Mouse (Mus musculus): ENCODE measurements around the gene Pitpnm2. TPM values are rescaled to one million over a fixed set of nuclear protein-coding genes. Genes with fewer than 3 reads are reported as not detected.

Gene Pitpnm2
- polyA plus RNA-seq, 1 experiment, result 0.66 TPM

GRCm38 (mm10) chr5:124175138-124175537 is 74.4 kb downstream of the Pitpnm2 start:
- Histone ChIP-seq H3K27ac (ENCODE audit: insufficient read depth, low read depth, low read length) (no peak overlapping the region), H3K4me3 (ENCODE audit: insufficient read depth, low read length) (no peak overlapping the region), H3K4me1 (ENCODE audit: control insufficient read depth, insufficient read depth, low read length) (no peaks in the 10 kb centered on the region)
- TF ChIP-seq CTCF (IDR thresholded peaks at IDR 0.05; ENCODE audit: low read depth, low read length), result no peak
- no peak for TF ChIP-seq POLR2A (IDR thresholded peaks at IDR 0.05; ENCODE audit: borderline replicate concordance, low read depth, low read length)

- Histone ChIP-seq H3K4me1 (ENCODE audit: control insufficient read depth, insufficient read depth, low read length) (no peaks in the 10 kb centered on the region), H3K4me3 (ENCODE audit: insufficient read depth, low read length) (no peak overlapping the region), H3K27ac (ENCODE audit: insufficient read depth, low read depth, low read length) (no peak overlapping the region)
- TF ChIP-seq CTCF (IDR thresholded peaks at IDR 0.05; ENCODE audit: low read depth, low read length), result no peak
- no peak for TF ChIP-seq POLR2A (IDR thresholded peaks at IDR 0.05; ENCODE audit: borderline replicate concordance, low read depth, low read length)
These were observed 76.3 kb downstream of the Pitpnm2 start for GRCm38 (mm10) chr5:124173012-124173985.

- H3K27ac ChIP-seq (ENCODE audit: insufficient read depth, low read depth, low read length), result no peak overlapping the region
- no peak overlapping the region for H3K4me3 ChIP-seq (ENCODE audit: insufficient read depth, low read length)
- H3K4me1 ChIP-seq (ENCODE audit: control insufficient read depth, insufficient read depth, low read length), result no peaks in the 10 kb centered on the region
- TF ChIP-seq CTCF (IDR thresholded peaks at IDR 0.05; ENCODE audit: low read depth, low read length), result no peak
- no peak for TF ChIP-seq POLR2A (IDR thresholded peaks at IDR 0.05; ENCODE audit: borderline replicate concordance, low read depth, low read length)
These were observed 77.3 kb downstream of the Pitpnm2 start for GRCm38 (mm10) chr5:124172246-124172645.

- TF ChIP-seq POLR2A (IDR thresholded peaks at IDR 0.05; ENCODE audit: borderline replicate concordance, low read depth, low read length), result no peak
- no peak for TF ChIP-seq CTCF (IDR thresholded peaks at IDR 0.05; ENCODE audit: low read depth, low read length)
- Histone ChIP-seq H3K27ac (ENCODE audit: insufficient read depth, low read depth, low read length) (no peak overlapping the region), H3K4me3 (ENCODE audit: insufficient read depth, low read length) (no peak overlapping the region), H3K4me1 (ENCODE audit: control insufficient read depth, insufficient read depth, low read length) (no peaks in the 10 kb centered on the region)
These were observed 77.8 kb downstream of the Pitpnm2 start for GRCm38 (mm10) chr5:124171781-124172180.

- H3K4me1 ChIP-seq (ENCODE audit: control insufficient read depth, insufficient read depth, low read length), result peaks cover 8% of the 10 kb centered on the region
- TF ChIP-seq POLR2A (IDR thresholded peaks at IDR 0.05; ENCODE audit: borderline replicate concordance, low read depth, low read length), result no peak
- no peak for TF ChIP-seq CTCF (IDR thresholded peaks at IDR 0.05; ENCODE audit: low read depth, low read length)
- no peak overlapping the region for H3K4me3 ChIP-seq (ENCODE audit: insufficient read depth, low read length)
- no peak overlapping the region for H3K27ac ChIP-seq (ENCODE audit: insufficient read depth, low read depth, low read length)
These were observed 80.3 kb downstream of the Pitpnm2 start for GRCm38 (mm10) chr5:124169224-124169621.

GRCm38 (mm10) chr5:124168428-124169223 is 80.9 kb downstream of the Pitpnm2 start:
- H3K4me1 ChIP-seq (ENCODE audit: control insufficient read depth, insufficient read depth, low read length), result peaks cover 8% of the 10 kb centered on the region
- no peak overlapping the region for H3K27ac ChIP-seq (ENCODE audit: insufficient read depth, low read depth, low read length)
- no peak for TF ChIP-seq CTCF (IDR thresholded peaks at IDR 0.05; ENCODE audit: low read depth, low read length)
- no peak for TF ChIP-seq POLR2A (IDR thresholded peaks at IDR 0.05; ENCODE audit: borderline replicate concordance, low read depth, low read length)

GRCm38 (mm10) chr5:124167621-124168020 is 81.9 kb downstream of the Pitpnm2 start:
- Histone ChIP-seq H3K27ac (ENCODE audit: insufficient read depth, low read depth, low read length) (no peak overlapping the region), H3K4me1 (ENCODE audit: control insufficient read depth, insufficient read depth, low read length) (peaks cover 8% of the 10 kb centered on the region), H3K4me3 (ENCODE audit: insufficient read depth, low read length) (no peak overlapping the region)
- TF ChIP-seq POLR2A (IDR thresholded peaks at IDR 0.05; ENCODE audit: borderline replicate concordance, low read depth, low read length) (no peak), CTCF (IDR thresholded peaks at IDR 0.05; ENCODE audit: low read depth, low read length) (no peak)

More at GRCm38 (mm10) chr5:124168428-124169223, 80.9 kb downstream of the Pitpnm2 start:
- H3K4me3 ChIP-seq (ENCODE audit: insufficient read depth, low read length), result no peak overlapping the region

GRCm38 (mm10) chr5:124166741-124167140 is 82.8 kb downstream of the Pitpnm2 start:
- no peak for TF ChIP-seq CTCF (IDR thresholded peaks at IDR 0.05; ENCODE audit: low read depth, low read length)
- no peak for TF ChIP-seq POLR2A (IDR thresholded peaks at IDR 0.05; ENCODE audit: borderline replicate concordance, low read depth, low read length)
- Histone ChIP-seq H3K4me1 (ENCODE audit: control insufficient read depth, insufficient read depth, low read length) (peaks cover 8% of the 10 kb centered on the region), H3K27ac (ENCODE audit: insufficient read depth, low read depth, low read length) (no peak overlapping the region), H3K4me3 (ENCODE audit: insufficient read depth, low read length) (no peak overlapping the region)

GRCm38 (mm10) chr5:124165622-124166570 is 83.7 kb downstream of the Pitpnm2 start:
- Histone ChIP-seq H3K4me3 (ENCODE audit: insufficient read depth, low read length) (no peak overlapping the region), H3K4me1 (ENCODE audit: control insufficient read depth, insufficient read depth, low read length) (peaks cover 8% of the 10 kb centered on the region), H3K27ac (ENCODE audit: insufficient read depth, low read depth, low read length) (no peak overlapping the region)
- TF ChIP-seq CTCF (IDR thresholded peaks at IDR 0.05; ENCODE audit: low read depth, low read length) (no peak), POLR2A (IDR thresholded peaks at IDR 0.05; ENCODE audit: borderline replicate concordance, low read depth, low read length) (no peak)
